Mouse (Mus musculus) adrenal gland, adult 8-10 months (tissue): Measurements from ENCODE around the gene Tdpoz3. TPM values are rescaled to one million over a fixed set of nuclear protein-coding genes. Genes with fewer than 3 reads are reported as not detected.
"Not testable (repeated sequence)": the region's sequence is repeated elsewhere in the genome, so short reads cannot be mapped to it uniquely, and the experiment has no call there.

Experiments
- DNase-seq: peaks from one replicate; pipeline ENCODE4 v3.0.0; 2022
- total RNA-seq, 4 experiments: library from RNA; stranded (reverse); gene quantifications; 2 replicates each; pipeline ENCODE4 v1.2.4; 2022

Gene Tdpoz3
- not detected for total RNA-seq

GRCm38 (mm10) chr3:93825720-93826119 is at the start of gene Tdpoz3:
Tdpoz3 (plus strand) TSS chr3:93826020.
- not testable (repeated sequence) for DNase-seq

DNA sequence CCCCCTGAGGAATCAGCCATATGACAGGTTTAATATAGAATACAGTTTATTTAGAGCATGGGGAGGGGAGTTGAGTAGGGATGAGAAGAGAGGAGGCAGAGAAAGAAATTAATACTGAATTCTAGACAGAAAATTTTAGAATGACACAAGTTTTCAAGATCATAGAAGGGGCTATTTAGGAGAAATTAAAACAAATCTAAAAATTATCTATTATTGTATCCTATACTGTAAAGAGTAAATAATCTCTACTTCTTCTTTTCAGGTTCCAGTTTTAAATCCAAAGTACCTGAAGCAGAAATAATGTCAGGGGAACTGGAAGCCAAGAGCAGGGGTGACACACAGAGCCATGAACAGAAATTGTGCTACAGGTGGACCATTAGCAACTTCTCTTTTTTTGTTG is 29.7 kb upstream of the Tdpoz3 start, which contains the start of gene Tdpoz4:
Gene Tdpoz4 (plus strand): TSS at position 301 of the 400 bp plus-strand sequence.
- not testable (repeated sequence) for DNase-seq

DNA sequence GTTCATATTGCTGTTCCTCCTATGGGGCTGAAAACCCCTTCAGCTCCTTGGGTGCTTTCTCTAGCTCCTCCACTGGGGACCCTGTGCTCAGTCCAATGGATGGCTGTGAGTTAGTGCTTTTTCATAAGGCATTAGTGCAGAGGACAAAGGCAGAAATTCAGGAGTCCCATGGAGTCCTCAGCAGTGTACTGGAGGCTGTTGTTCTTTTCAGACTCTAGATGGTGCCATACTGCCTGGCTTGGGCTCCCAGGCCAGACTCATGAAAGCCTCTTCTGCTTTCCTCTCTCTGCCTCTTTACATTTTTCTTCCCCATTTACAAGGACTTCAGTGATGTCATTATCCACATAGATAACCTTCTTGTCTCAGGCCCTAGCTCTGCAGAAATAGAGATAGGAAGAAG is 12.5 kb upstream of the Tdpoz3 start:
- not testable (repeated sequence) for DNase-seq

- DNase-seq: not testable (repeated sequence)
These were observed 33.1 kb downstream of the Tdpoz3 start for GRCm38 (mm10) chr3:93858957-93859356.

GRCm38 (mm10) chr3:93870635-93871034 is 44.8 kb downstream of the Tdpoz3 start:
- DNase-seq: not testable (repeated sequence)

Other genes with a start within 250 kb of the Tdpoz3 start
- not detected for gene Tdpoz2, start 173.3 kb upstream of the Tdpoz3 start, total RNA-seq
- not detected for gene Tdpoz1, start 149.7 kb upstream of the Tdpoz3 start, total RNA-seq
- gene Gm37596, start 132.9 kb upstream of the Tdpoz3 start, total RNA-seq: not detected
- gene Gm5773, start 53.0 kb upstream of the Tdpoz3 start, total RNA-seq: not detected
- not detected for gene Tdpoz4, start 29.6 kb upstream of the Tdpoz3 start, total RNA-seq
- gene Gm9117, start 117.5 kb downstream of the Tdpoz3 start, total RNA-seq: not detected
- not detected for gene Tdpoz5, start 135.3 kb downstream of the Tdpoz3 start, total RNA-seq
- not detected for gene Gm9125, start 228.9 kb downstream of the Tdpoz3 start, total RNA-seq
- not detected for gene Gm10697, start 246.6 kb downstream of the Tdpoz3 start, total RNA-seq